Mouse (Mus musculus): Measurements from ENCODE around the gene Gucd1.
"Not testable (repeated sequence)": the region's sequence is repeated elsewhere in the genome, so short reads cannot be mapped to it uniquely, and the experiment has no call there.

The Gucd1 gene

GRCm38 (mm10) chr10:75430633-75431032 is 87.1 kb downstream of the Gucd1 start:
- ATAC-seq (ENCODE audit: low TSS enrichment): no peak

DNA sequence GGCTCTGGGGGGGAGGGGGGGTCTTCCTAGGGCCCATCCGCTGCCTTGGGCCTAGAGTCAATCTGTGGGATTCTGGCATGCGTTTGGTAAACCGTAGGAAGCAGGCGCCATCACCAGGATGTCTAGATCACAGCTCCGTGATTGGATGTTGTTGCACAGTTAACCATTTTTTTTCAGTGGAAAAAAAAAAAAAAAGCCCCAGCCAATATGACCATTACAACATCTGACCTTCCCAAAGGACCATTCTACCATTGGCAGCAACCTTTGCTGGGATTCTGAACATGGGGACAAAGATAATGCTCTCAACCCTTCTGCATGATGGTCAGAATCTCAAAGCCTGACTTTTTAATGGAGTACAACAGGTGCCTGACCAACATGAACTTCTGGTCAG is 87.6 kb downstream of the Gucd1 start:
- no peak for ATAC-seq (ENCODE audit: low TSS enrichment)

DNA sequence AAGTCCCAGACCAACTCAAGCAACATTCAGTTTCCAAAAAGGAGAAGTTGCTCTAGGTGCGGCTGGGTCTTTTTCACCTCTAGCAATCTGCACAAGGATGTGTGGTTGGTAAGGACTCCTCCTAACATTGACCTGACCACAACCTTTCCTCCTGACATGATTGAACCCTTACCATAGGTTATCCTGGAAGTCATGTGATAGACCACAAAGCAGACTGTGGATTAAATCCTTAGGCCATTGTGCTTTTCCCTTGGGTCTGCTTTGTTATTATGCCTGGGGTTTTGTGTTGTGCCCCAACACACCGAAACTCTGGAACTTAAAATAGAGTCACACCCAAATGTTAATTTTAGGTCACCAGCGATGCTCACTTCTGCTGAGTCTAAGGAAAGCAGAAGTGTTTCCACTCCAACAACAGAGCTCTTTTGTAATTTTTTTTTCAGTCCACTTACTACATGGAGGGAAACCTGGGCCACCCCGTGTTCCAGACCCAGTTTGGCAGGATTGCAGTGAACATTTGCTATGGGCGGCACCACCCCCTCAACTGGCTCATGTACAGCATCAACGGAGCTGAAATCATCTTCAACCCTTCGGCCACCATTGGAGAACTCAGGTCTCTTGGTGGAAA is 88.1 kb downstream of the Gucd1 start:
- 0 out of 2 replicates have a peak, but pooled peaks have one; percentile 34 for ATAC-seq (ENCODE audit: low TSS enrichment)

GRCm38 (mm10) chr10:75429004-75429380 is 88.8 kb downstream of the Gucd1 start:
- ATAC-seq (ENCODE audit: low TSS enrichment): no peak

GRCm38 (mm10) chr10:75428049-75429003 is 89.4 kb downstream of the Gucd1 start:
- ATAC-seq (ENCODE audit: low TSS enrichment): no peak

- no peak for ATAC-seq (ENCODE audit: low TSS enrichment)
Observed at GRCm38 (mm10) chr10:75424498-75424901, 93.3 kb downstream of the Gucd1 start.

- no peak for ATAC-seq (ENCODE audit: low TSS enrichment)
Observed at GRCm38 (mm10) chr10:75418747-75419146, 99.0 kb downstream of the Gucd1 start.

GRCm38 (mm10) chr10:75417363-75418042 is 100.3 kb downstream of the Gucd1 start:
- ATAC-seq (ENCODE audit: low TSS enrichment): no peak

- no peak for ATAC-seq (ENCODE audit: low TSS enrichment)
Observed at GRCm38 (mm10) chr10:75414925-75415324, 102.8 kb downstream of the Gucd1 start.

DNA sequence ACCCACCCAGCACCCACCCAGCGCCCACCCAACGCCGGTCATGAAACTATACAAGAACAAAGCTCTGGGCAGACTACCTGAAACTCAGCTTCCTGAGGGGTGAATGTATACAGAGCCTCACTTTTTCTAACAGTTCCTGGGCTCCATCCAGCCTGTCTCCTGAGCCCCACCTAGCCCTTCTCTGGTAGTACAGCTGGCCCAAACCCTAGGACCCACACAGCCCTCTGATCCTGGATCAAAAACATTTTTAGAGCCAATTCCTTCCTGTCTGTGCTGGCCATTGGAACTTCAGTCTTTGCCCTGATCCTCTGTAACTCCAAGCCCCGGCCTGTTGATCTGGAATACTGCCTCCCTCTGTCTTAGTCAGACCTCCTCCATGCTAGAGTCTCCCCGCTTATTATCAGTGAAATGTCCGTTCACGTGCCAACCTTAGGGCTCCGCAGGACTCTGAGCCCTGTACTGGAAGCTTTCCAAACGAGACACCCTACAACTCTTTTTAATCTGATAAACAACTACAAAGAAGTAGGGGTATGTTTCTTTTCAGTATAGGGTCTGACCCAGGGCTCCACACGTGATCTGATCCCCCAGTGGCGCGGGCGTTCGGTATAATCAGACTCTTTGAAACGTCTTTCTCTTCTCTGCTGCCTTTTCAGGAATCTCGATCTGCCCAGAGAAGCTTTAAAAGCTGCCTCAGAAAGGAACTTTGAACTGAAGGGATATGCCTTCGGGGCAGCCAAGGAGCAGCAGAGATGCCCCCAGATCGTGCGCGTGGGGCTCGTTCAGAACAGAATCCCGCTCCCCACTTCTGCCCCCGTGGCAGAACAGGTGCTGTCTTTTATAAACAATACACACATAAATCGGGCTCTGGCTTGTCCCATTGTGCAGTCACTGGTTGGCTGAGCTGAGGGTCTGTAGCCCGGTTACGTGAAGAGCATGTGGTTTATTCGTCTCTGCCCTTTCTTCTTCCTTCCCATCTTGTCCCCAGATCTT is 105.4 kb downstream of the Gucd1 start:
- no peak for ATAC-seq (ENCODE audit: low TSS enrichment)

GRCm38 (mm10) chr10:75411343-75412113 is 106.2 kb downstream of the Gucd1 start:
- ATAC-seq (ENCODE audit: low TSS enrichment): not testable (repeated sequence)

DNA sequence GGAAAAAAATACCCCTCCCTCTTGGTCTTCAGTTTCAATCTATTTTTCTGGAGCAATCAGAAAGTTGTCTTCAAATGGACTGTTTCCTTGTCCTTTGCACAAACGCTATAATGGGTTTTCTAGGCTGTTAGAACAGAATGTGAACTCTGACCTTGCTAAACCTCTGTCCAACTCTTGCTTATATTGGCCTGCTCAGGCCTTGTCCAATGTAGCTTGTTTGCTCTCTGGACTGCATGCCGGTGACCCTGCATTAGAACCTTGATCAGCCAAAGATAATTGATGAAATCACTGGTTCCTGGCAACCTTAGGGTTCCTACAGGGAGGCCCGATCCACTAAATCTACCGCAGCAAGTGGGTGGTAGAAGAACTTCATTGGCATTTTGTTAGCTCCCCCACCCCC is 110.0 kb downstream of the Gucd1 start:
- no peak for ATAC-seq (ENCODE audit: low TSS enrichment)

- ATAC-seq (ENCODE audit: low TSS enrichment): no peak
Observed at GRCm38 (mm10) chr10:75406755-75407154, 111.0 kb downstream of the Gucd1 start.

- ATAC-seq (ENCODE audit: low TSS enrichment): no peak
Observed at GRCm38 (mm10) chr10:75405916-75406315, 111.9 kb downstream of the Gucd1 start.

GRCm38 (mm10) chr10:75400958-75401357 is 116.8 kb downstream of the Gucd1 start, which contains the start of gene Upb1:
TSS of gene Upb1 (plus strand) at chr10:75401115.
- no peak for ATAC-seq (ENCODE audit: low TSS enrichment)

DNA sequence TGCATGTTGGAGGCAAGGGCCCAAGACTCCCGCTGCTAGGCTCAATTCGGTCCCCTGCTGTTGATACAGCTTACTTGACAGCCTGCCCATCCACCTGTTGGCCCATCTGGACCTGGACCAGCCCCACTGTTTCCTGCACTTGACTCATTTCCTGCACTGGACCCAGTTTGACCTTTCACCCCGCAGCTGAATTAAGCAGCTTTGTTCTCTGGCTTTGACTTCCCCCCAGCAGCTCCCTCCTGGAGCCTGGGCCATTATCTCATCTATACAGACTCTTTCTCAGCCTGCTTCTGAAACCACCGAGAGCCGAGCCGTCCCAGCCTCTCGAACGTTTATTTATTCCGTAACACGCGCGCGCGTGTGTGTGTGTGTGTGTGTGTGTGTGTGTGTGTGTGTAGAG is 120.8 kb downstream of the Gucd1 start:
- ATAC-seq (ENCODE audit: low TSS enrichment): no peak

DNA sequence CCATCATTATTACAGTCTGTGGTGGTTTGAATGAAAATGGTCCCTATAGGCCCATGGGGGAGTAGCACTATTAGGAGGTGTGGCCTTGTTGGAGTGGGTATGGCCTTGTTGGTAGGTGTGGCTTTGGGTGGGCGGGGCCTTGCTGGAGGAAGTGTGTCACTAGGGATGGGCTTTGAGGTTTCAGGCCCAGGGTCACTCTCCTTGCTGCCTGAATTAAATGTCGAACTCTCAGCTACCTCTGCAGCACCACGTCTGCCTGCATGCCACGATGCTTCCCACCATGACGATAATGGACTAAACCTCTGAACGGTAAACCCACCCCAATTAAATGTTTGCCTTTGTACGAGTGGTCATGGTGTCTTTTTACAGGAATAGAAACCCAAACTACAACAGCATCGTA is 123.0 kb downstream of the Gucd1 start:
- ATAC-seq (ENCODE audit: low TSS enrichment): no peak

- no peak for ATAC-seq (ENCODE audit: low TSS enrichment)
Observed at GRCm38 (mm10) chr10:75390832-75391231, 126.9 kb downstream of the Gucd1 start.

DNA sequence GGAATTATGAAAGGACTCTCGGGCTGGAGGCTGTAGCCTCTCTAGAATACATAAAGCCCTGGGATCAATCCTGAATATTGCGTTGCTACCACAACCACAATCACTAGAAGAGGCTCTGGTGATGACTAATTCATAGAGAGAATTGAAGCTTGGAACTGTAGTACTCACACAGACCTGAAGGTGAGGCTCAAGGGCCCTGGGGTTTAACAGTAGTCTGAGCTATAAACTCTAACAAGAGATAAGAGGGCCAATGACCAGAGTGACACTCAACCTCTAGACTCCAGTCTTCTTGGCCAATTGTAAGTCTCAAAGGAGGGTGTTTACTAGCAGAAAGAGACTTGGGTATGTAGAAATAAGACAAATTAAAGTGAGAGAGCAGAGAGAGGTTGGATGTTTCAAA is 127.6 kb downstream of the Gucd1 start:
- ATAC-seq (ENCODE audit: low TSS enrichment): no peak

- ATAC-seq (ENCODE audit: low TSS enrichment): no peak
Observed at GRCm38 (mm10) chr10:75378688-75379087, 139.1 kb downstream of the Gucd1 start.
